Mouse (Mus musculus) cerebellum, adult 2 months (tissue): Measurements from ENCODE around the gene Bco2.

Experiments used
- CTCF ChIP-seq: fragments of 200-500 bp; IDR thresholded peaks from 2 replicates; pipeline ENCODE4 v1.5.1; 2011; ENCODE audit warnings: low read depth, mild to moderate bottlenecking, control low read depth, low read length, moderate library complexity, borderline replicate concordance; ENCODE audit not compliant: insufficient read depth
- POLR2A ChIP-seq: fragments of 200-500 bp; IDR thresholded peaks from 2 replicates; pipeline ENCODE4 v1.6.1; 2011; ENCODE audit warnings: low read length, control low read depth, borderline replicate concordance; ENCODE audit not compliant: insufficient read depth

GRCm38 (mm10) chr9:50520748-50521147 is 34.2 kb downstream of the Bco2 start:
- no peak for TF ChIP-seq CTCF
- TF ChIP-seq POLR2A, result no peak
